Mouse (Mus musculus) liver, embryonic 14.5 days (tissue): ENCODE measurements around the gene Xxylt1.

ENCODE experiments used
- CTCF ChIP-seq: IDR thresholded peaks from 2 replicates; pipeline ENCODE4 v1.5.1; 2016; ENCODE audit warnings: antibody characterized with exemption, low read depth, control low read depth
- EP300 ChIP-seq: IDR thresholded peaks from 2 replicates; pipeline ENCODE4 v1.6.1; 2016; ENCODE audit warnings: antibody characterized with exemption, low read depth

DNA sequence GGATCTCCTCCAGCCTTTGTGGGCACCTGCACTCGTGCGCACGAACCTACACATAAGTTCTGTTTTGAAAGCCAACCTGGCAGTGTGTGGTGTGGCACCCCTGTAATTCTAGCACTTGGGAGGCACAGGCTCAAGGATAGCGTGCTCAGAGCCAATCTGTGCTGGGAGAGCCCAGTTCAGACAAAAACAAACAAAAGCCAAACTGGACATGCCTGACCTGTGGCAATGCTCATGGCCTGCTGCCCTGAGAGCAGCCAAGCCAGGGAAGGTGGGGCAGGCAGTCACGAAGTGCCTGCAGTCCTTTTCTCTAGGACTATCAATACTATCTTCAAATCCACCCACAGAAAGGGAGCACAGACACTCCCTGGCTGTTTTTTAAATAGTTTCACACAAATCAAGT, 38.1 kb downstream of the Xxylt1 start:
- TF ChIP-seq CTCF: no peak
- TF ChIP-seq EP300: no peak
